ENCODE assay signal across 24 mouse cellular contexts in the genomic region with DNA sequence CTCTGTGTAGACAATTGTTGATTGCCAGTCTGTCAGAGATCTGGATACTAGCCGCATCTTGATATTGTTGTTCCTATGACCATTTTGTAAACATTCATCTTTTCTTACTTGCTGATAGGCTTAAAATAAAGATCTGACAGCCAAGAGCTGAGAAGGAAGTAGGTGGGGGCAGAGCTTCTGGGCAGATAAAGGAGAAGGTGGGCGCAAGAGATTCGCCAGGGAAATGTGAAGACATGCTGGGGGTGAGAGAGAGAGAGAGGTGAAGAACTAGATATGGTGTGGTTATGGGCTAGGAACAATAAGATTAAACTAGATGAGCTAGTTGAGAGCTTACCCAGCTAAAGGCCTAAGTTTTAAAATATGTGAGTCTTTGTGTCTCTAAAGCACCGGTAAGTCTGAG.
DNase-seq lines count a peak whose midpoint lies in the region; ATAC-seq and TF ChIP-seq lines count a peak whose summit lies in the region.
"Had no signal": no experiment of that assay in that cellular context is flagged by ENCODE, and none has a peak within 500 bp of the region (broad histone marks: within the 10 kb centered on the region; RNA-seq: fewer than 3 reads in every experiment).

No protein-coding gene starts in this region.

- H3K4me2 ChIP-seq in midbrain, embryonic 11.5 days: no peak overlapping the region
- no peak overlapping the region for H3K4me2 ChIP-seq in midbrain, postnatal 0 days (ENCODE audit: low read depth, low read length, poor library complexity, severe bottlenecking)
- H3K4me2 ChIP-seq: embryonic facial prominence, embryonic 12.5 days; forebrain, embryonic 13.5 days; forebrain, embryonic 15.5 days had no signal

- no peak for DNase-seq in gastrocnemius, adult 2 months
- DNase-seq in gastrocnemius, adult 18-20 months (ENCODE audit: low spot score): no peak
- DNase-seq in midbrain, embryonic 11.5 days (ENCODE audit: low spot score, missing footprints): peak; percentile 54
- DNase-seq in midbrain, postnatal 0 days (ENCODE audit: low spot score): no peak
- DNase-seq in layer of hippocampus, postnatal 14 days (ENCODE audit: low spot score in 2 of 2): no peak
- no peak for DNase-seq in layer of hippocampus, adult 11-12 months (ENCODE audit: low spot score)
- DNase-seq: adrenal gland, adult 2 months; adrenal gland, postnatal 10 days; adrenal gland, postnatal 25 days; B cell, adult 2 months; cerebellum, adult 11-12 months; cerebellum, adult 2 months; cerebellum, adult 9-10 months; cerebellum, postnatal 10 days; cerebellum, postnatal 36 days had no signal

- intact Hi-C loops in gastrocnemius, adult 2 months (cut with DNase I): no loop called here

- 94% methylated on average over 4 of the region's 4 CpGs for WGBS in midbrain, embryonic 11.5 days
- 94% methylated on average over 4 of the region's 4 CpGs for WGBS in midbrain, postnatal 0 days

- no peak for TF ChIP-seq CTCF in gastrocnemius, adult 2 months (IDR thresholded peaks at IDR 0.05)
- TF ChIP-seq CTCF in midbrain, postnatal 0 days (IDR thresholded peaks at IDR 0.05): no peak

- H3K4me3 ChIP-seq in gastrocnemius, adult 2 months: no peak overlapping the region
- H3K4me3 ChIP-seq in midbrain, embryonic 11.5 days (ENCODE audit: low read depth, low read length): no peak overlapping the region
- no peak overlapping the region for H3K4me3 ChIP-seq in midbrain, postnatal 0 days (ENCODE audit: low read depth, low read length)
- H3K4me3 ChIP-seq: embryonic facial prominence, embryonic 10.5 days; embryonic facial prominence, embryonic 12.5 days; forebrain, embryonic 13.5 days; forebrain, embryonic 15.5 days had no signal

- peak overlapping the region; percentile 73 for H3K27ac ChIP-seq in gastrocnemius, adult 2 months
- no peak overlapping the region for H3K27ac ChIP-seq in midbrain, embryonic 11.5 days (ENCODE audit: low read depth, low read length)
- no peak overlapping the region for H3K27ac ChIP-seq in midbrain, postnatal 0 days (ENCODE audit: low read depth, low read length)
- H3K27ac ChIP-seq: embryonic facial prominence, embryonic 10.5 days; embryonic facial prominence, embryonic 12.5 days; forebrain, embryonic 13.5 days; forebrain, embryonic 15.5 days had no signal

- H3K9ac ChIP-seq in midbrain, embryonic 11.5 days (ENCODE audit: low read length): no peak overlapping the region
- no peak overlapping the region for H3K9ac ChIP-seq in midbrain, postnatal 0 days (replicated peaks; ENCODE audit: low read length, poor library complexity, severe bottlenecking)
- H3K9ac ChIP-seq: embryonic facial prominence, embryonic 12.5 days; forebrain, embryonic 13.5 days; forebrain, embryonic 15.5 days had no signal

- no peaks in the 10 kb centered on the region for H3K36me3 ChIP-seq in midbrain, embryonic 11.5 days (ENCODE audit: control insufficient read depth, insufficient read depth, low read length)
- H3K36me3 ChIP-seq in midbrain, postnatal 0 days (ENCODE audit: insufficient read depth, low read length): no peaks in the 10 kb centered on the region
- H3K36me3 ChIP-seq: embryonic facial prominence, embryonic 10.5 days; embryonic facial prominence, embryonic 12.5 days; forebrain, embryonic 15.5 days; G1E had no signal

- H3K27me3 ChIP-seq in midbrain, embryonic 11.5 days (ENCODE audit: control insufficient read depth, insufficient read depth, low read length): no peaks in the 10 kb centered on the region
- no peaks in the 10 kb centered on the region for H3K27me3 ChIP-seq in midbrain, postnatal 0 days (ENCODE audit: insufficient read depth, low read length)
- H3K27me3 ChIP-seq: CH12.LX; embryonic facial prominence, embryonic 12.5 days; forebrain, embryonic 13.5 days; forebrain, embryonic 15.5 days had no signal

- no peak for ATAC-seq in midbrain, embryonic 11.5 days (ENCODE audit: low FRiP score)
- no peak for ATAC-seq in midbrain, postnatal 0 days (ENCODE audit: low FRiP score)
- ATAC-seq in common myeloid progenitor, adult 5-6 weeks (replicated peaks; ENCODE audit: low read depth, poor library complexity, severe bottlenecking): 0 out of 2 replicates have a peak, but pooled peaks have one; percentile 25
- ATAC-seq in megakaryocyte-erythroid progenitor cell, adult 5-6 weeks (replicated peaks; ENCODE audit: low FRiP score, low TSS enrichment, poor library complexity, severe bottlenecking): peak; percentile 76
- ATAC-seq: CD4-positive, CD25-positive, alpha-beta regulatory T cell, adult 4 months; forebrain, embryonic 13.5 days; forebrain, embryonic 15.5 days had no signal

- H3K9me3 ChIP-seq in midbrain, embryonic 11.5 days (ENCODE audit: control insufficient read depth, low read length): no peaks in the 10 kb centered on the region
- H3K9me3 ChIP-seq in midbrain, postnatal 0 days (ENCODE audit: low read length): no peaks in the 10 kb centered on the region
- H3K9me3 ChIP-seq: embryonic facial prominence, embryonic 10.5 days; embryonic facial prominence, embryonic 12.5 days; forebrain, embryonic 13.5 days; forebrain, embryonic 15.5 days had no signal

- H3K4me1 ChIP-seq in midbrain, embryonic 11.5 days (ENCODE audit: control insufficient read depth, insufficient read depth, low read length): no peaks in the 10 kb centered on the region
- H3K4me1 ChIP-seq in midbrain, postnatal 0 days (ENCODE audit: insufficient read depth, low read length): no peaks in the 10 kb centered on the region
- H3K4me1 ChIP-seq: embryonic facial prominence, embryonic 10.5 days; embryonic facial prominence, embryonic 12.5 days; forebrain, embryonic 13.5 days; forebrain, embryonic 15.5 days had no signal

Comparison
In these comparisons a context has a peak if more than half of its experiments do, and no peak if none do; other contexts are left out.
1. ATAC-seq: peak in common myeloid progenitor, adult 5-6 weeks (single experiment) and megakaryocyte-erythroid progenitor cell, adult 5-6 weeks (single experiment); none in midbrain, embryonic 11.5 days (single experiment) and midbrain, postnatal 0 days (single experiment).